Mouse (Mus musculus) kidney, postnatal 14 days (tissue): ENCODE data around the gene Gm21409.
"Not testable (repeated sequence)": the region's sequence is repeated elsewhere in the genome, so short reads cannot be mapped to it uniquely, and the experiment has no call there.

Source experiments
- DNase-seq: peaks from one replicate; pipeline ENCODE4 v3.0.0; 2022; ENCODE audit warnings: mixed read lengths

The Gm21409 gene

GRCm38 (mm10) chrY:84746385-84746784 is at the start of gene Gm21409:
Gene Gm21409 (plus strand): TSS chrY:84746685.
- not testable (repeated sequence) for DNase-seq
